Mouse (Mus musculus): ENCODE results near the gene Pias3. TPM values are rescaled to one million over a fixed set of nuclear protein-coding genes. Genes with fewer than 3 reads are reported as not detected.
"Not testable (repeated sequence)": the region's sequence is repeated elsewhere in the genome, so short reads cannot be mapped to it uniquely, and the experiment has no call there.

Pias3 gene
- polyA plus RNA-seq, 1 experiment from 2014 or later = 42.9 TPM

GRCm38 (mm10) chr3:96737013-96737740 is 41.0 kb downstream of the Pias3 start:
- H3K27ac ChIP-seq = no peak overlapping the region
- H3K4me1 ChIP-seq = no peaks in the 10 kb centered on the region
- 63% methylated on average over 1 of the region's 1 CpGs for WGBS
- no peak overlapping the region for H3K4me3 ChIP-seq
- no peaks in the 10 kb centered on the region for H3K36me3 ChIP-seq
- H3K27me3 ChIP-seq (replicated peaks) = no peaks in the 10 kb centered on the region
- H3K9ac ChIP-seq = no peak overlapping the region
- no peak overlapping the region for H3K4me2 ChIP-seq (replicated peaks)
- ATAC-seq (ENCODE audit: low FRiP score, low read depth) = no peak
- no peaks in the 10 kb centered on the region for H3K9me3 ChIP-seq

GRCm38 (mm10) chr3:96737995-96738394 is 41.8 kb downstream of the Pias3 start:
- Histone ChIP-seq H3K9me3 (no peaks in the 10 kb centered on the region), H3K27me3 (replicated peaks) (no peaks in the 10 kb centered on the region), H3K4me3 (no peak overlapping the region), H3K9ac (no peak overlapping the region), H3K4me1 (no peaks in the 10 kb centered on the region), H3K36me3 (no peaks in the 10 kb centered on the region), H3K27ac (no peak overlapping the region), H3K4me2 (replicated peaks) (no peak overlapping the region)
- ATAC-seq (ENCODE audit: low FRiP score, low read depth) = no peak
- WGBS = 90% methylated on average over 1 of the region's 1 CpGs

- H3K36me3 ChIP-seq; H3K4me1 ChIP-seq; H3K9ac ChIP-seq; H3K4me2 ChIP-seq (replicated peaks); H3K27me3 ChIP-seq (replicated peaks); H3K27ac ChIP-seq; H3K4me3 ChIP-seq; ATAC-seq (ENCODE audit: low FRiP score, low read depth); H3K9me3 ChIP-seq: not testable (repeated sequence)
Measured at GRCm38 (mm10) chr3:96740279-96740678, 44.1 kb downstream of the Pias3 start.

GRCm38 (mm10) chr3:96744348-96744747 is 48.2 kb downstream of the Pias3 start:
- H3K27ac ChIP-seq = no peak overlapping the region
- H3K9ac ChIP-seq = no peak overlapping the region
- H3K4me3 ChIP-seq = no peak overlapping the region
- H3K27me3 ChIP-seq (replicated peaks) = no peaks in the 10 kb centered on the region
- H3K36me3 ChIP-seq = no peaks in the 10 kb centered on the region
- no peak overlapping the region for H3K4me2 ChIP-seq (replicated peaks)
- ATAC-seq (ENCODE audit: low FRiP score, low read depth) = no peak
- no peaks in the 10 kb centered on the region for H3K4me1 ChIP-seq
- WGBS = 95% methylated on average over 3 of the region's 3 CpGs
- H3K9me3 ChIP-seq = no peaks in the 10 kb centered on the region

GRCm38 (mm10) chr3:96746829-96747228 is 50.6 kb downstream of the Pias3 start:
- Histone ChIP-seq H3K4me2 (replicated peaks) (no peak overlapping the region), H3K4me1 (no peaks in the 10 kb centered on the region), H3K27me3 (replicated peaks) (no peaks in the 10 kb centered on the region), H3K27ac (no peak overlapping the region), H3K9ac (no peak overlapping the region), H3K36me3 (no peaks in the 10 kb centered on the region), H3K9me3 (no peaks in the 10 kb centered on the region), H3K4me3 (no peak overlapping the region)
- ATAC-seq (ENCODE audit: low FRiP score, low read depth) = no peak
- 87% methylated on average over 1 of the region's 1 CpGs for WGBS

Other genes with a start within 250 kb of the Pias3 start
- not detected in 2 replicates for gene BC107364, start 244.1 kb upstream of the Pias3 start, polyA plus RNA-seq (2016; fragmentation: Nextera tagmentation; extraction: Ambion mirVana)
- 1.9 and 2.7 TPM in 2 replicates for gene Hfe2, start 171.2 kb upstream of the Pias3 start, polyA plus RNA-seq (2016; fragmentation: Nextera tagmentation; extraction: Ambion mirVana)
- gene Txnip, start 138.4 kb upstream of the Pias3 start, polyA plus RNA-seq (2016; fragmentation: Nextera tagmentation; extraction: Ambion mirVana) = 51.4 and 57.5 TPM in 2 replicates
- gene Gm16253, start 119.4 kb upstream of the Pias3 start, polyA plus RNA-seq (2016; fragmentation: Nextera tagmentation; extraction: Ambion mirVana) = 1.6 and 3.0 TPM in 2 replicates
- 40.3 and 40.9 TPM in 2 replicates for gene Polr3gl, start 102.2 kb upstream of the Pias3 start, polyA plus RNA-seq (2016; fragmentation: Nextera tagmentation; extraction: Ambion mirVana)
- 5.3 and 5.6 TPM in 2 replicates for gene Ankrd34a, start 99.7 kb upstream of the Pias3 start, polyA plus RNA-seq (2016; fragmentation: Nextera tagmentation; extraction: Ambion mirVana)
- gene Lix1l, start 95.2 kb upstream of the Pias3 start, polyA plus RNA-seq (2016; fragmentation: Nextera tagmentation; extraction: Ambion mirVana) = 6.7 and 7.2 TPM in 2 replicates
- 146 and 147 TPM in 2 replicates for gene Rbm8a, start 66.5 kb upstream of the Pias3 start, polyA plus RNA-seq (2016; fragmentation: Nextera tagmentation; extraction: Ambion mirVana)
- gene Pex11b, start 61.0 kb upstream of the Pias3 start, polyA plus RNA-seq (2016; fragmentation: Nextera tagmentation; extraction: Ambion mirVana) = 43.9 and 45.9 TPM in 2 replicates
- gene Gm42957, start 60.9 kb upstream of the Pias3 start, polyA plus RNA-seq (2016; fragmentation: Nextera tagmentation; extraction: Ambion mirVana) = 0.09 TPM in 2 replicates
- 0.90 and 0.93 TPM in 2 replicates for gene Itga10, start 50.8 kb upstream of the Pias3 start, polyA plus RNA-seq (2016; fragmentation: Nextera tagmentation; extraction: Ambion mirVana)
- gene Ankrd35, start 26.3 kb upstream of the Pias3 start, polyA plus RNA-seq (2016; fragmentation: Nextera tagmentation; extraction: Ambion mirVana) = 0.55 and 0.65 TPM in 2 replicates
- 13.5 and 14.5 TPM in 2 replicates for gene Nudt17, start 12.2 kb downstream of the Pias3 start, polyA plus RNA-seq (2016; fragmentation: Nextera tagmentation; extraction: Ambion mirVana)
- gene Polr3c, start 31.2 kb downstream of the Pias3 start, polyA plus RNA-seq (2016; fragmentation: Nextera tagmentation; extraction: Ambion mirVana) = 33.9 and 40.3 TPM in 2 replicates
- 78.6 and 81.4 TPM in 2 replicates for gene Rnf115, start 31.3 kb downstream of the Pias3 start, polyA plus RNA-seq (2016; fragmentation: Nextera tagmentation; extraction: Ambion mirVana)
- gene Pdzk1, start 132.9 kb downstream of the Pias3 start, polyA plus RNA-seq (2016; fragmentation: Nextera tagmentation; extraction: Ambion mirVana) = not detected in 2 replicates
- 0.08 and 0.15 TPM in 2 replicates for gene Cd160, start 133.0 kb downstream of the Pias3 start, polyA plus RNA-seq (2016; fragmentation: Nextera tagmentation; extraction: Ambion mirVana)
- gene Gja5, start 208.3 kb downstream of the Pias3 start, polyA plus RNA-seq (2016; fragmentation: Nextera tagmentation; extraction: Ambion mirVana) = 6.9 and 11.7 TPM in 2 replicates
- 37.8 and 38.1 TPM in 2 replicates for gene Gpr89, start 209.0 kb downstream of the Pias3 start, polyA plus RNA-seq (2016; fragmentation: Nextera tagmentation; extraction: Ambion mirVana)
- 0.06 TPM in 1 of 2 replicates, not detected in the other for gene Gja8, start 229.6 kb downstream of the Pias3 start, polyA plus RNA-seq (2016; fragmentation: Nextera tagmentation; extraction: Ambion mirVana)

Data from neural tube, embryonic 12.5 days (tissue).